Mouse (Mus musculus): ENCODE measurements around the gene 4933428G20Rik. TPM values are rescaled to one million over a fixed set of nuclear protein-coding genes. Genes with fewer than 3 reads are reported as not detected.

4933428G20Rik gene
- polyA plus RNA-seq, 1 experiment from 2014 or later, result 0.20 TPM

DNA sequence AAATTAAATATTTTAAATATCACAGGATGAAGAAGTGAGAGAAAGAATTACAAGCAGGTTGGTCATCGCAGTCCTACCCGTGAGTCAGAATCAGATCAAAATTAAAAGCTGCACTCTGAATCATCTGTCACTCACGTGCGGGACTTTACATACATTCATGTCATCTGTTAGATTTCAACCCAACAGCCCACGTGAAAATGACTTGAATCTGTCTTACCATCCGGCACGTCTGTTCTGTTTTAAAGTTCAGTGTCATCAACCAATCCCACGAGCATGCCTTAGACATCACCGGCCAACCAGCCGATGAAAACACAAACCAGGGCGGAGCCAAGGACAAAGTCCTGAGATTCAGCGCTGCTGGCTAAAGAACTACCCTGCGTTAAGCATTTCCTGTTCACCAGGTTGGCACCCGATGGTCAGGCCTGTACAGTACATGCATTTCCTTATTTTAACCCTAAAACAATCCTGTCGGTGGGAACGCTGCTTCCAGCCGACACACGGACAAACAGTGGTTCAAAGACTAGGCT, 28.2 kb upstream of the 4933428G20Rik start:
- Histone ChIP-seq H3K9ac (ENCODE audit: low read depth, low read length) (no peak overlapping the region), H3K4me1 (replicated peaks; ENCODE audit: control insufficient read depth, insufficient read depth, low read length) (peaks cover 15% of the 10 kb centered on the region), H3K4me2 (replicated peaks; ENCODE audit: low read depth, low read length) (no peak overlapping the region), H3K4me3 (ENCODE audit: low read depth, low read length) (no peak overlapping the region), H3K36me3 (ENCODE audit: control insufficient read depth, insufficient read depth, low read length) (no peaks in the 10 kb centered on the region), H3K27me3 (ENCODE audit: control insufficient read depth, insufficient read depth, low read length) (peaks cover 20% of the 10 kb centered on the region), H3K27ac (ENCODE audit: low read depth, low read length) (no peak overlapping the region), H3K9me3 (ENCODE audit: control insufficient read depth, low read length) (no peaks in the 10 kb centered on the region)
- no peak for DNase-seq (ENCODE audit: low spot score)
- 80% methylated on average over 18 of the region's 18 CpGs for WGBS
- no peak for ATAC-seq (ENCODE audit: low FRiP score)

DNA sequence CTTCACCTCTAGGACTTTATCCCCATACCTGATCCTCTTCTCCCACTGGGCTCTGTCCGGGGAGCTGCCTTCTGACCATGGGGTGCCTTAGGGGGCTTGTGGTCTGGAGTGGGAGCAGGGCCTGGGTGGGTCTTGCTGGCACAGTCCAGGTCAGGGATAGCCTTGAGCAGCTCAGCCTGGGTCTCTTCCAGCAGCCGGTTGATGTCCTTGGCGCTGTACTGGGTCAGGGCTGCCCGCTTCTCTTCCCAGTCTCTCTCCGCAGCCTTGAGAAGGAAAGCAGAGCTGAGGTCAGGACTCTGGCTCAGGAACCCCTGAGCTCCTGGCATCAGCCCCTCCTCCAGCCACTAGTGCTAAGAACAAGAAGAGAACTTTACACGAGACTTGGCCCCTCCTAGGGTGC, 25.2 kb upstream of the 4933428G20Rik start:
- Histone ChIP-seq H3K27me3 (ENCODE audit: control insufficient read depth, insufficient read depth, low read length) (no peaks in the 10 kb centered on the region), H3K4me2 (replicated peaks; ENCODE audit: low read depth, low read length) (no peak overlapping the region), H3K36me3 (ENCODE audit: control insufficient read depth, insufficient read depth, low read length) (no peaks in the 10 kb centered on the region), H3K9ac (ENCODE audit: low read depth, low read length) (0 out of 2 replicates have a peak overlapping the region, but pooled peaks have one; percentile 19), H3K27ac (ENCODE audit: low read depth, low read length) (peak overlapping the region; percentile 24; the same call in 1 of the 2 replicates), H3K4me1 (replicated peaks; ENCODE audit: control insufficient read depth, insufficient read depth, low read length) (peaks cover 7% of the 10 kb centered on the region; the same call in 1 of the 2 replicates), H3K9me3 (ENCODE audit: control insufficient read depth, low read length) (no peaks in the 10 kb centered on the region), H3K4me3 (ENCODE audit: low read depth, low read length) (no peak overlapping the region)
- no peak for DNase-seq (ENCODE audit: low spot score)
- no peak for ATAC-seq (ENCODE audit: low FRiP score)
- 91% methylated on average over 6 of the region's 6 CpGs for WGBS

DNA sequence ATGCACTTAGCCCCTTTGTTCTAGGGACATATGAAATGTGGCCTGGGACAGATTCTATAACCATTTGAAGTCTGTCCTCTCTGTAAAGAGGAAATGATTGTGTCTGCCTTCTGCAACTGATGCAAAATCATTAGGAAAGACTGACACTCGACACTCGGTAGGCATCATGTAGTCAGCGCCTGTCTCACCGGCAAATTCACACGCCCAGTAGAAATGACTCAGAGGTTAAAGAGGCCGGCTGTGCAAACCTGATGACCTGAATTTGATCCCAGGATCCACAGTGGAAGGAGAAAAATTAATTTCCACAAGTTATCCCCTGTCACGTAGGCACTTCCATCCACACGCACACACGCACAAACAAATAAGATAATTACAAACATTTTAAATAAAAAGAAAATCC, 24.2 kb upstream of the 4933428G20Rik start:
- H3K27ac ChIP-seq (ENCODE audit: low read depth, low read length), result peak overlapping the region; percentile 56; the same call in 1 of the 2 replicates
- WGBS, result 61% methylated on average over 9 of the region's 9 CpGs
- H3K4me3 ChIP-seq (ENCODE audit: low read depth, low read length), result no peak overlapping the region
- H3K4me2 ChIP-seq (replicated peaks; ENCODE audit: low read depth, low read length), result no peak overlapping the region
- no peak for DNase-seq (ENCODE audit: low spot score)
- H3K36me3 ChIP-seq (ENCODE audit: control insufficient read depth, insufficient read depth, low read length), result no peaks in the 10 kb centered on the region
- no peak for ATAC-seq (ENCODE audit: low FRiP score)
- no peaks in the 10 kb centered on the region for H3K27me3 ChIP-seq (ENCODE audit: control insufficient read depth, insufficient read depth, low read length)
- H3K9me3 ChIP-seq (ENCODE audit: control insufficient read depth, low read length), result no peaks in the 10 kb centered on the region
- H3K9ac ChIP-seq (ENCODE audit: low read depth, low read length), result no peak overlapping the region
- H3K4me1 ChIP-seq (replicated peaks; ENCODE audit: control insufficient read depth, insufficient read depth, low read length), result peaks cover 7% of the 10 kb centered on the region; the same call in 1 of the 2 replicates

DNA sequence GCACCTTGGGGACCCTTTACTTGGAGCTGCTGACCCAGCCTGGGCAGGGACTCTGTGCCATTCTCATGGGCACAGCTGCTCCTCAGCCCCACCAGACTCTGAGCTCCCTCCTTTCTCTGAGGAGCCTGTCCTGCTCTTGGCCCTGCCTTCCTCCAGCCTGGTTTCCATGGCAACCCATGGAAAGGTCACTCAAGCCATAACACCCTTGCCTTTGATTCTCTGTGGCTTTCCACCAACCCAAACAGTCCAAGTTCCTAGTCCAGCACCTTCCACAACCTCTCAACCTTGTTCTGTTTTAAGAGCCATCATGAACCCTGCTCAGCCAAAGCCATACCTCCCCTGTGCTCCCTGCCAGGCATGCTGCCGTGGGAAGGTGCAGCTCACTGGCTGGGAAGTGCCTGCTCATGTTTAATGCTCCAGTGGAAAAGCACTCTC, 23.7 kb upstream of the 4933428G20Rik start:
- no peak overlapping the region for H3K4me2 ChIP-seq (replicated peaks; ENCODE audit: low read depth, low read length)

DNA sequence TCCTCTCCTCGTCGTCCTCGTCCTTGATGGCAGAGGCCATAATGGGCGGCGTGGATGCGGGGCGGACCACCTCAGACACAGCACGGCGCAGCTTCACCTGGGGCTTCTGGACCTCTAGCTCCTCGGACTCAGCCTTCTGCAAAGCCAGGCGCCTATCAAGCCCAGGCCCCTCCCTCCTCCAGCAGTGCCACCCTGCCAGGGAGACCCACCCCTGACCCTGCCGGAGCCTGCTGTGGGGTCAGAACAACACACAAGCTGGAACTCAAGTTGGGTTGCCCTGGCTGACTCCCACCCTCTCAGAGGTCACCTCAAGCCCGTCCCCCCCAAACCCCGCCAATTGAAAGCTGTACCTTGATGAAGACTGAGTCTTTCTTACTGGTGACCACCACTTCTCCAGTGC, 23.0 kb upstream of the 4933428G20Rik start:
- H3K9ac ChIP-seq (ENCODE audit: low read depth, low read length), result no peak overlapping the region; the same call in 1 of the 2 replicates
- peaks cover 7% of the 10 kb centered on the region; the same call in 1 of the 2 replicates for H3K4me1 ChIP-seq (replicated peaks; ENCODE audit: control insufficient read depth, insufficient read depth, low read length)
- H3K9me3 ChIP-seq (ENCODE audit: control insufficient read depth, low read length), result no peaks in the 10 kb centered on the region
- no peaks in the 10 kb centered on the region for H3K36me3 ChIP-seq (ENCODE audit: control insufficient read depth, insufficient read depth, low read length)
- peak overlapping the region; percentile 56 for H3K27ac ChIP-seq (ENCODE audit: low read depth, low read length)
- WGBS, result 76% methylated on average over 14 of the region's 14 CpGs
- DNase-seq (ENCODE audit: low spot score), result no peak
- no peak for ATAC-seq (ENCODE audit: low FRiP score)
- no peak overlapping the region for H3K4me3 ChIP-seq (ENCODE audit: low read depth, low read length)
- no peak overlapping the region for H3K4me2 ChIP-seq (replicated peaks; ENCODE audit: low read depth, low read length)
- no peaks in the 10 kb centered on the region for H3K27me3 ChIP-seq (ENCODE audit: control insufficient read depth, insufficient read depth, low read length)

More for the DNA sequence above, 23.7 kb upstream of the 4933428G20Rik start:
- WGBS, result 4% methylated on average over 1 of the region's 1 CpGs
- DNase-seq (ENCODE audit: low spot score) (peak; percentile 66), ATAC-seq (ENCODE audit: low FRiP score) (peak; percentile 43; the same call in 1 of the 2 replicates)
- Histone ChIP-seq H3K27me3 (ENCODE audit: control insufficient read depth, insufficient read depth, low read length) (no peaks in the 10 kb centered on the region), H3K9me3 (ENCODE audit: control insufficient read depth, low read length) (no peaks in the 10 kb centered on the region), H3K36me3 (ENCODE audit: control insufficient read depth, insufficient read depth, low read length) (no peaks in the 10 kb centered on the region), H3K9ac (ENCODE audit: low read depth, low read length) (no peak overlapping the region; the same call in 1 of the 2 replicates), H3K4me3 (ENCODE audit: low read depth, low read length) (no peak overlapping the region), H3K27ac (ENCODE audit: low read depth, low read length) (peak overlapping the region; percentile 56), H3K4me1 (replicated peaks; ENCODE audit: control insufficient read depth, insufficient read depth, low read length) (peaks cover 7% of the 10 kb centered on the region; the same call in 1 of the 2 replicates)

DNA sequence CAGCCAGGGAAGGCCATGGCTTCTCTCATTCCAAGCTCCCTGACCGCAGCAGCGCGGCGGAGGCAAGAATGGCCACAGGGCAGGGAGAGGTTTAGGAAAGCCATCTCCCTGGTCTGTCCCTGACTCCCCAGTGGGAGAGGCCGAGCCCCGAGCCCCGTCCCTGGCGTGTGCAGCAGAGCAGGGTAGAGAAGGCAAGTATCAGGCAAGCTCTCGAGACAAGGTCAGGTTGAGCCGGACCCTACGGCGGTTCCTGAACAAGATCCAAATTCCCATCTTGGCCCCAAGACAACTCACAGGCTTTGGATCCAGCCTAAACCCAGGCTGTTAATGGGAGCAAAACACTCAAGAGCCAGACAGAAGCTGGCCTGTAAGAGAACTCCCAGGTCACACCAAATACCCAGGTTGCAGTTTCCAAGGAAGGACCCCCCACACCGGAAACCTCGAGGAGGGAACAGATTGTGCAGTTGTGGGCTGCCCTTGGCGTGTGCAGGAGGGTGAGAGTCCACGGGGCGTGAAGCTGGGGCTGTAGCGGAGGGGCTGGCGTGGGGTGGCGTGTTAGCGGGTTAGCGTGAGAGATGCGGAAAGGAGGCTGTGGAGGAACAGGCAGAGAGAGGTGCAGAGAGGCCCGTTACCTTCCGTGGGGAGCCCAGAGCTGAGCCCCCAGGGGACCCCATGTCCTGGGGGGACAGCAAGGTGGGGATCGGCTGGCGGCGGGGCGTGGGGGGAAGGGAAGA, 21.8 kb upstream of the 4933428G20Rik start:
- Histone ChIP-seq H3K4me1 (replicated peaks; ENCODE audit: control insufficient read depth, insufficient read depth, low read length) (peaks cover 7% of the 10 kb centered on the region; the same call in 1 of the 2 replicates), H3K27ac (ENCODE audit: low read depth, low read length) (no peak overlapping the region), H3K9ac (ENCODE audit: low read depth, low read length) (no peak overlapping the region), H3K36me3 (ENCODE audit: control insufficient read depth, insufficient read depth, low read length) (no peaks in the 10 kb centered on the region), H3K9me3 (ENCODE audit: control insufficient read depth, low read length) (no peaks in the 10 kb centered on the region), H3K4me2 (replicated peaks; ENCODE audit: low read depth, low read length) (no peak overlapping the region), H3K4me3 (ENCODE audit: low read depth, low read length) (no peak overlapping the region), H3K27me3 (ENCODE audit: control insufficient read depth, insufficient read depth, low read length) (no peaks in the 10 kb centered on the region)
- 86% methylated on average over 29 of the region's 29 CpGs for WGBS
- no peak for DNase-seq (ENCODE audit: low spot score)
- ATAC-seq (ENCODE audit: low FRiP score), result no peak

DNA sequence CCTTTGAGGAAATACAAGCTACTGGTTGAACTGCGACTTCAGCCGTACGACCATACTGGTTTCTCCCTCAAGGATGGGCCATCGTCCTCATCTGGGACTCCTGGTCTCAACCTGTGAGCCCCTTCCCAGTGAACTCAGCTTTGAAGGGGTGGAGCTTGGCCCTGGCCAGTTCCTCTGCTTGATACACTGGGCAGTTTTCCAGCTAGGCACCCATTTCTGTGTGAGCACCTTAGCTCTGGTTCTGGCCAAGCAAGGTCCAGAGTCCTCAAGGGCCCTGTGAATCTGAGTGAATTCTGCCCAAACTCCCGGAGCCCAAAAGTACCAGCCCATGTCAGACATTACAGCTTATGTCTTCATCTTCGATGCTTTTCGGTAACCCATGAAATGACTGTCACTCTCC, 20.4 kb upstream of the 4933428G20Rik start:
- 94% methylated on average over 7 of the region's 7 CpGs for whole genome bisulfite sequencing
- H3K9me3 ChIP-seq (ENCODE audit: control insufficient read depth, low read length), result no peaks in the 10 kb centered on the region
- H3K4me2 ChIP-seq (replicated peaks; ENCODE audit: low read depth, low read length), result no peak overlapping the region
- DNase-seq (ENCODE audit: low spot score) (no peak), ATAC-seq (ENCODE audit: low FRiP score) (no peak)
- no peaks in the 10 kb centered on the region for H3K27me3 ChIP-seq (ENCODE audit: control insufficient read depth, insufficient read depth, low read length)
- no peak overlapping the region for H3K27ac ChIP-seq (ENCODE audit: low read depth, low read length)
- no peak overlapping the region for H3K4me3 ChIP-seq (ENCODE audit: low read depth, low read length)
- no peaks in the 10 kb centered on the region for H3K36me3 ChIP-seq (ENCODE audit: control insufficient read depth, insufficient read depth, low read length)
- no peak overlapping the region for H3K9ac ChIP-seq (ENCODE audit: low read depth, low read length)
- peaks cover 7% of the 10 kb centered on the region; the same call in 1 of the 2 replicates for H3K4me1 ChIP-seq (replicated peaks; ENCODE audit: control insufficient read depth, insufficient read depth, low read length)

DNA sequence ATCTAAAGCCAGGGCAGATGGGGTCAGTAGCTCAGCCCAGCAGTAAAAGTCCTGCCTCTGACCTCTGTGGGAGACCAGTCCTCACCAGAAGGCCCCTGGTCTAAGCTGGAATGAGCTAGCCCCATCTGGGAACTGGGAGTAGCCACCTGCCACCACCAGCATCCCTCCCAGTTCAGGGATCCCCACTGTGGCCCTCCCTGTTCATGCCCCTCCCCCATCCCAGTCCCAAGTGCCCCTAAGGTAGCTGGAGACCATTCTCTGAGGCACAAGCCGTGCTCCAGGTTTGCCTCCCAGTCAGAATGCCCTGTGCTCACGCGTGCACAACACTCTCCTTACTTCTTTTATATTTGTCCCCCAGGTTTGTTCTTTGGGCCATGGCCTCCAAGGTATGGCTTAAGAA, 12.9 kb upstream of the 4933428G20Rik start:
- 56% methylated on average over 3 of the region's 3 CpGs for WGBS

More for the DNA sequence above, 12.9 kb upstream of the 4933428G20Rik start:
- Histone ChIP-seq H3K4me2 (replicated peaks; ENCODE audit: low read depth, low read length) (no peak overlapping the region), H3K4me3 (ENCODE audit: low read depth, low read length) (no peak overlapping the region), H3K9ac (ENCODE audit: low read depth, low read length) (no peak overlapping the region), H3K36me3 (ENCODE audit: control insufficient read depth, insufficient read depth, low read length) (no peaks in the 10 kb centered on the region), H3K4me1 (replicated peaks; ENCODE audit: control insufficient read depth, insufficient read depth, low read length) (peaks cover 7% of the 10 kb centered on the region), H3K9me3 (ENCODE audit: control insufficient read depth, low read length) (no peaks in the 10 kb centered on the region), H3K27ac (ENCODE audit: low read depth, low read length) (no peak overlapping the region), H3K27me3 (ENCODE audit: control insufficient read depth, insufficient read depth, low read length) (0 out of 2 replicates have a peak, but pooled peaks cover under 1% of the 10 kb centered on the region)
- DNase-seq (ENCODE audit: low spot score), result no peak
- ATAC-seq (ENCODE audit: low FRiP score), result no peak
